Mouse (Mus musculus): ENCODE measurements around the gene Fam173a.
"Not testable (repeated sequence)": the region's sequence is repeated elsewhere in the genome, so short reads cannot be mapped to it uniquely, and the experiment has no call there.

The Fam173a gene

GRCm38 (mm10) chr17:25828712-25829557, 36.2 kb upstream of the Fam173a start, which contains the start of gene Jmjd8:
Gene Jmjd8 (plus strand): TSS chr17:25828867.
- peak; percentile 63 for DNase-seq (ENCODE audit: low spot score)

- no peak for DNase-seq (ENCODE audit: low spot score)
Measured at GRCm38 (mm10) chr17:25828223-25828594, 35.5 kb upstream of the Fam173a start.

GRCm38 (mm10) chr17:25827546-25828222, 35.0 kb upstream of the Fam173a start:
- DNase-seq (ENCODE audit: low spot score) = no peak

GRCm38 (mm10) chr17:25827011-25827410, 34.3 kb upstream of the Fam173a start:
- DNase-seq (ENCODE audit: low spot score) = no peak

GRCm38 (mm10) chr17:25825984-25826570, 33.4 kb upstream of the Fam173a start:
- DNase-seq (ENCODE audit: low spot score) = no peak

- no peak for DNase-seq (ENCODE audit: low spot score)
Measured at GRCm38 (mm10) chr17:25825311-25825710, 32.6 kb upstream of the Fam173a start.

GRCm38 (mm10) chr17:25824362-25825142, 31.9 kb upstream of the Fam173a start:
- no peak for DNase-seq (ENCODE audit: low spot score)

- peak; percentile 93 for DNase-seq (ENCODE audit: low spot score)
Measured at GRCm38 (mm10) chr17:25823452-25823851, 30.8 kb upstream of the Fam173a start, which contains the start of gene Wdr24. Gene Wdr24 (plus strand): TSS chr17:25823627.

GRCm38 (mm10) chr17:25818851-25819780, 26.4 kb upstream of the Fam173a start:
- DNase-seq (ENCODE audit: low spot score) = no peak

GRCm38 (mm10) chr17:25817662-25818061, 25.0 kb upstream of the Fam173a start:
- DNase-seq (ENCODE audit: low spot score) = no peak

GRCm38 (mm10) chr17:25813471-25813870, 20.8 kb upstream of the Fam173a start:
- peak; percentile 66 for DNase-seq (ENCODE audit: low spot score)

- DNase-seq (ENCODE audit: low spot score) = no peak
Measured at GRCm38 (mm10) chr17:25810890-25811289, 18.2 kb upstream of the Fam173a start.

- DNase-seq (ENCODE audit: low spot score) = no peak
Measured at GRCm38 (mm10) chr17:25809606-25810340, 17.1 kb upstream of the Fam173a start.

- no peak for DNase-seq (ENCODE audit: low spot score)
Measured at GRCm38 (mm10) chr17:25808789-25809605, 16.3 kb upstream of the Fam173a start, which contains the start of gene Fbxl16. Gene Fbxl16 (plus strand): TSS chr17:25809085.

GRCm38 (mm10) chr17:25808028-25808427, 15.3 kb upstream of the Fam173a start:
- DNase-seq (ENCODE audit: low spot score) = no peak

GRCm38 (mm10) chr17:25807452-25807851, 14.8 kb upstream of the Fam173a start:
- DNase-seq (ENCODE audit: low spot score) = not testable (repeated sequence)

GRCm38 (mm10) chr17:25806507-25806906, 13.8 kb upstream of the Fam173a start:
- DNase-seq (ENCODE audit: low spot score) = no peak

GRCm38 (mm10) chr17:25802825-25803517, 10.3 kb upstream of the Fam173a start:
- no peak for DNase-seq (ENCODE audit: low spot score)

GRCm38 (mm10) chr17:25801029-25801428, 8.3 kb upstream of the Fam173a start:
- peak; percentile 88 for DNase-seq (ENCODE audit: low spot score)

All from adipocyte (in vitro differentiated cells).